Mouse (Mus musculus): ENCODE measurements around the gene Hoxd9.
A peak's percentile ranks its signal among the peaks of the same experiment; 100 is the strongest.

The Hoxd9 gene

DNA sequence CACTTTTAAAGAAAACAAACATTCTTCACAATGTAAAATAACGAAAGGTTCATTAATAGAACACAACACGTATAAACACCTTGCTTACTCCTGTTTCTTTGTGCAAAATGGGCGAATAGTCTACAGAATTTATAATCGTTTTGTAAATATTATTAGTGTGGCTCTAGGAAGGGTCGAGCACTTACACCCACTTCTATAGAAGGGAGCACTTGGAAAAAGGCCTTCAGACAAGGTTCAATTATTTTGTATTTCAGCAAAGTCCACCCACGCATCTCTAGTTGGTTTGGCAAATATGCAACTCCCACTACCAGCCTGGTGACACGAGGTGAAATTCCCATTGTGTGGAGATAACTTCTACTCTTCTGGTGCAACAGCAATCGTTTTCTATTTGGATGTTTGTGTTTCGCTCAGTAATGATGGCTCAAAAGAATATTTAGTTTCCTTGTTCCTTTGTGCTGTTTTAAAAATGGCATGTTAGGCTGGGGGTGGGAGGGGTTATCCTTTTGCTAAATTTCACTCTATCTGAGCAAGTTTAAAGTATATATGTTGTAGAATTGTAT is 51.0 kb downstream of the Hoxd9 start:
- no peak for DNase-seq (ENCODE audit: low spot score in 2 of 2)

DNA sequence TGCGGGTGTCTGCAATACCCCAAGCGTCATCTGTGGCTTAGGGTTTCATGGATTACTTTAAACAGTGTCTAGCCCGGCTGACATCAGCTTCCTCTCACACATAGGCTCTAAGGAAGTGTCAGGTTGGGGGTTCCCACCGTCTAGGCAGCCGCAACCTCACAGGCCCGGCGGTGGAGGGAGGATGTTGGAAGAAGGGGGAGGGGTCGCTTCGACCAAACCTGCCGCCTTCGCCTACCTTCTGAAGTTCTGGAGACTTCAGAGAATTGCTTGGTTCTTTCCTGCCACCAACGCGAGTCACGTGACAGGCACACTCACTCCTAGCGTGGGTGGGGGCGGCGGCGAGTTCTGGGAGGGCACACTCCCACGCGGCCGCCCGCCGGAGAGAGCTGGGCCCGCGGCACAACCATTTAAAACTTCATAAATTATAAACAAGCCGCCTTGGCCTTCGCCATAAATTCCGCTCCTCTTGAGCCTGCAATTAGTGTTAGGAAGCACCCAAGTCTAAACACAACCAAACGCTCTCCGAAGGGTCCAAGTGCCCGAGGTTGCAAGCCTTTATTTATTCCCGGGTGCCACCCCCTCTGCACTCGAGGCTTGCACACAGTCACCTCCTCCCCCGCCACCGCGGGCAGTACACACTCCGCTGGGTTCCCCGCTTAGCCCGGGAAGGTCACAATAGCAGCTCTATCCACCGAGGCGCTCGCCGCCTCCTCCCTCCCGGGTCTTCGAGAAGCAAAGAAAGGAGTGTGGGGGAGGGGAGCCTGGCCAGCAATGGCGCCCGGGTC is 52.0 kb downstream of the Hoxd9 start:
- DNase-seq (ENCODE audit: low spot score in 2 of 2), result peak; percentile 73 to 78

All from natural killer cell, adult 2 months (primary cell).